Mouse (Mus musculus): ENCODE data around the gene Foxo4. TPM values are rescaled to one million over a fixed set of nuclear protein-coding genes. Genes with fewer than 3 reads are reported as not detected.

The Foxo4 gene
- polyA plus RNA-seq, 1 experiment, result 20.0 TPM

DNA sequence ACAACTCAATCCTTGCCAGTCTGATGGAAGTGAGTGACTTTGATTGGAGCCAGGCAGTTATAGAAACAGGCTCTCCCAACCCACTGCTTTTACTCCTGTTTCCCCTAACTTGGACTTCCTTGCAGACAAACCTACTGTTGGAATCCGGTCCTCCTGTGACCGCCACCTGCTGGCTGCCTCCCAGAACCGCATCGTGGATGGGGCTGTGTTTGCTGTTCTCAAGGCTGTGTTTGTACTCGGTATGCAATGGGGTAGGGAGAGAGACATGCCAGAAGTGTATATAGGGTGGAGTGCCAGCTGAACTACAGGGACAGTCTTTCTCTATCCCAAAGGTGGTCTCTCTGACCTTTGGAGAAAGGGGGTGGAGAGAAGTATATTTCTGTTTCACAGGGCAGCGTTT lies 31.2 kb downstream of the Foxo4 start:
- H3K79me2 ChIP-seq (ENCODE audit: control insufficient read depth, insufficient read depth), result no peaks in the 10 kb centered on the region
- TF ChIP-seq TCF12 (IDR thresholded peaks at IDR 0.05; ENCODE audit: insufficient read depth, poor library complexity, severe bottlenecking) (no peak), TCF3 (IDR thresholded peaks at IDR 0.05; ENCODE audit: insufficient read length, low read depth) (no peak), POLR2A (IDR thresholded peaks at IDR 0.05; ENCODE audit: insufficient read length, low read depth) (no peak), MYOG (IDR thresholded peaks at IDR 0.05; ENCODE audit: control insufficient read depth in 1 of 3, insufficient read depth in 1 of 3, insufficient read length in 2 of 3, low read depth in 2 of 3) (no peak), MYOD1 (IDR thresholded peaks at IDR 0.05; ENCODE audit: control insufficient read depth in 1 of 3, insufficient read length in 2 of 3, low read depth in 2 of 3) (no peak), REST (IDR thresholded peaks at IDR 0.05; ENCODE audit: insufficient read depth, insufficient read length) (no peak), CEBPB (IDR thresholded peaks at IDR 0.05; ENCODE audit: insufficient read depth, poor library complexity, severe bottlenecking) (no peak), SRF (IDR thresholded peaks at IDR 0.05; ENCODE audit: control insufficient read depth, insufficient read length, low read depth) (no peak)
- peaks cover 5% of the 10 kb centered on the region for H3K36me3 ChIP-seq (ENCODE audit: control insufficient read depth, insufficient read depth)

GRCm38 (mm10) chrX:101285953-101286670 lies 31.8 kb downstream of the Foxo4 start:
- Histone ChIP-seq H3K4me3 (no peak overlapping the region), H3K4me2 (ENCODE audit: low read depth) (no peak overlapping the region), H3K79me2 (ENCODE audit: control insufficient read depth, insufficient read depth) (no peaks in the 10 kb centered on the region), H3K27me3 (ENCODE audit: control insufficient read depth, insufficient read depth, insufficient read length) (no peaks in the 10 kb centered on the region), H3K36me3 (ENCODE audit: control insufficient read depth, insufficient read depth) (peaks cover 1% of the 10 kb centered on the region), H3ac (ENCODE audit: control insufficient read depth, insufficient read length) (no peak overlapping the region)
- TF ChIP-seq TCF12 (IDR thresholded peaks at IDR 0.05; ENCODE audit: insufficient read depth, poor library complexity, severe bottlenecking), result no peak
- no peak for TF ChIP-seq MYOG (IDR thresholded peaks at IDR 0.05; ENCODE audit: control insufficient read depth in 1 of 3, insufficient read depth in 1 of 3, insufficient read length in 2 of 3, low read depth in 2 of 3)
- no peak for TF ChIP-seq CEBPB (IDR thresholded peaks at IDR 0.05; ENCODE audit: insufficient read depth, poor library complexity, severe bottlenecking)
- TF ChIP-seq MAX (IDR thresholded peaks at IDR 0.05; ENCODE audit: low read depth), result no peak

More for the DNA sequence above, 31.2 kb downstream of the Foxo4 start:
- no peaks in the 10 kb centered on the region for H3K27me3 ChIP-seq (ENCODE audit: control insufficient read depth, insufficient read depth, insufficient read length)
- no peak overlapping the region for H3ac ChIP-seq (ENCODE audit: control insufficient read depth, insufficient read length)
- H3K4me3 ChIP-seq, result no peak overlapping the region
- no peak overlapping the region for H3K4me2 ChIP-seq (ENCODE audit: low read depth)

- no peak overlapping the region for H3K4me3 ChIP-seq
- no peaks in the 10 kb centered on the region for H3K27me3 ChIP-seq (ENCODE audit: control insufficient read depth, insufficient read depth, insufficient read length)
- TF ChIP-seq TCF3 (IDR thresholded peaks at IDR 0.05; ENCODE audit: insufficient read length, low read depth) (no peak), POLR2AphosphoS2 (IDR thresholded peaks at IDR 0.05; ENCODE audit: insufficient read length, low read depth) (no peak), E2F4 (IDR thresholded peaks at IDR 0.05; ENCODE audit: insufficient read depth) (no peak), TCF12 (IDR thresholded peaks at IDR 0.05; ENCODE audit: insufficient read depth, poor library complexity, severe bottlenecking) (no peak)
- no peak overlapping the region for H3ac ChIP-seq (ENCODE audit: control insufficient read depth, insufficient read length)
- H3K4me2 ChIP-seq (ENCODE audit: low read depth), result no peak overlapping the region
- no peaks in the 10 kb centered on the region for H3K79me2 ChIP-seq (ENCODE audit: control insufficient read depth, insufficient read depth)
- no peaks in the 10 kb centered on the region for H3K36me3 ChIP-seq (ENCODE audit: control insufficient read depth, insufficient read depth)
Measured at GRCm38 (mm10) chrX:101287543-101287942, 33.2 kb downstream of the Foxo4 start.

GRCm38 (mm10) chrX:101288432-101288831 lies 34.1 kb downstream of the Foxo4 start:
- Histone ChIP-seq H3ac (ENCODE audit: control insufficient read depth, insufficient read length) (no peak overlapping the region), H3K79me2 (ENCODE audit: control insufficient read depth, insufficient read depth) (no peaks in the 10 kb centered on the region), H3K27me3 (ENCODE audit: control insufficient read depth, insufficient read depth, insufficient read length) (no peaks in the 10 kb centered on the region), H3K4me3 (no peak overlapping the region), H3K4me2 (ENCODE audit: low read depth) (no peak overlapping the region), H3K36me3 (ENCODE audit: control insufficient read depth, insufficient read depth) (no peaks in the 10 kb centered on the region)
- TF ChIP-seq USF1 (IDR thresholded peaks at IDR 0.05; ENCODE audit: low read depth) (no peak), TCF12 (IDR thresholded peaks at IDR 0.05; ENCODE audit: insufficient read depth, poor library complexity, severe bottlenecking) (no peak), REST (IDR thresholded peaks at IDR 0.05; ENCODE audit: insufficient read depth, insufficient read length) (no peak), CEBPB (IDR thresholded peaks at IDR 0.05; ENCODE audit: insufficient read depth, poor library complexity, severe bottlenecking) (no peak), MYOD1 (IDR thresholded peaks at IDR 0.05; ENCODE audit: control insufficient read depth in 1 of 3, insufficient read length in 2 of 3, low read depth in 2 of 3) (no peak), E2F4 (IDR thresholded peaks at IDR 0.05; ENCODE audit: insufficient read depth) (no peak), MAX (IDR thresholded peaks at IDR 0.05; ENCODE audit: low read depth) (no peak), POLR2AphosphoS2 (IDR thresholded peaks at IDR 0.05; ENCODE audit: insufficient read length, low read depth) (no peak), SRF (IDR thresholded peaks at IDR 0.05; ENCODE audit: control insufficient read depth, insufficient read length, low read depth) (no peak), MYOG (IDR thresholded peaks at IDR 0.05; ENCODE audit: control insufficient read depth in 1 of 3, insufficient read depth in 1 of 3, insufficient read length in 2 of 3, low read depth in 2 of 3) (no peak), POLR2A (IDR thresholded peaks at IDR 0.05; ENCODE audit: insufficient read length, low read depth) (no peak), TCF3 (IDR thresholded peaks at IDR 0.05; ENCODE audit: insufficient read length, low read depth) (no peak)

GRCm38 (mm10) chrX:101289037-101289436 lies 34.7 kb downstream of the Foxo4 start:
- H3K27me3 ChIP-seq (ENCODE audit: control insufficient read depth, insufficient read depth, insufficient read length), result no peaks in the 10 kb centered on the region
- H3K79me2 ChIP-seq (ENCODE audit: control insufficient read depth, insufficient read depth), result no peaks in the 10 kb centered on the region
- H3K36me3 ChIP-seq (ENCODE audit: control insufficient read depth, insufficient read depth), result no peaks in the 10 kb centered on the region
- H3ac ChIP-seq (ENCODE audit: control insufficient read depth, insufficient read length), result no peak overlapping the region
- no peak overlapping the region for H3K4me3 ChIP-seq
- TF ChIP-seq MYOG (IDR thresholded peaks at IDR 0.05; ENCODE audit: control insufficient read depth in 1 of 3, insufficient read depth in 1 of 3, insufficient read length in 2 of 3, low read depth in 2 of 3), result no peak
- no peak for TF ChIP-seq TCF3 (IDR thresholded peaks at IDR 0.05; ENCODE audit: insufficient read length, low read depth)
- no peak for TF ChIP-seq MAX (IDR thresholded peaks at IDR 0.05; ENCODE audit: low read depth)
- no peak for TF ChIP-seq CEBPB (IDR thresholded peaks at IDR 0.05; ENCODE audit: insufficient read depth, poor library complexity, severe bottlenecking)
- TF ChIP-seq TCF12 (IDR thresholded peaks at IDR 0.05; ENCODE audit: insufficient read depth, poor library complexity, severe bottlenecking), result no peak
- no peak for TF ChIP-seq SRF (IDR thresholded peaks at IDR 0.05; ENCODE audit: control insufficient read depth, insufficient read length, low read depth)
- TF ChIP-seq USF1 (IDR thresholded peaks at IDR 0.05; ENCODE audit: low read depth), result no peak
- no peak for TF ChIP-seq POLR2A (IDR thresholded peaks at IDR 0.05; ENCODE audit: insufficient read length, low read depth)
- no peak for TF ChIP-seq POLR2AphosphoS2 (IDR thresholded peaks at IDR 0.05; ENCODE audit: insufficient read length, low read depth)
- TF ChIP-seq E2F4 (IDR thresholded peaks at IDR 0.05; ENCODE audit: insufficient read depth), result no peak
- H3K4me2 ChIP-seq (ENCODE audit: low read depth), result no peak overlapping the region
